Mouse (Mus musculus) kidney, embryonic 14.5 days (tissue): ENCODE data around the gene Tet3. TPM values are rescaled to one million over a fixed set of nuclear protein-coding genes. Genes with fewer than 3 reads are reported as not detected.

Source experiments
- ATAC-seq: fragments of 200-750 bp; cut with Nextera tagmentation; 2 replicates; pipeline ENCODE4 v1.8.0; 2017; ENCODE audit warnings: moderate number of reproducible peaks, mild to moderate bottlenecking, moderate TSS enrichment, moderate library complexity; ENCODE audit not compliant: low FRiP score, low TSS enrichment
- H3K27ac ChIP-seq: fragments of 300-500 bp; sonication (generic); 2 replicates; pipeline ENCODE4 v1.5.1; 2014; ENCODE audit warnings: low read depth, mild to moderate bottlenecking, low read length, moderate library complexity, mixed read lengths
- H3K27me3 ChIP-seq: fragments of 300-500 bp; sonication (generic); 2 replicates; pipeline ENCODE4 v1.6.1; 2014; ENCODE audit warnings: mild to moderate bottlenecking, low read length; ENCODE audit not compliant: control insufficient read depth, insufficient read depth
- H3K36me3 ChIP-seq: fragments of 300-500 bp; sonication (generic); 2 replicates; pipeline ENCODE4 v1.6.1; 2014; ENCODE audit warnings: low read length, mixed read lengths; ENCODE audit not compliant: control insufficient read depth, insufficient read depth
- H3K4me1 ChIP-seq: fragments of 300-500 bp; sonication (generic); 2 replicates; pipeline ENCODE4 v1.6.1; 2014; ENCODE audit warnings: low read length, mixed read lengths; ENCODE audit not compliant: control insufficient read depth, insufficient read depth
- H3K4me2 ChIP-seq: fragments of 300-500 bp; sonication (generic); replicated peaks from 2 replicates; pipeline ENCODE4 v1.6.1; 2014; ENCODE audit warnings: low read depth, mild to moderate bottlenecking, low read length
- H3K4me3 ChIP-seq: fragments of 300-500 bp; sonication (generic); 2 replicates; pipeline ENCODE4 v1.5.1; 2014; ENCODE audit warnings: mild to moderate bottlenecking, low read length
- H3K9ac ChIP-seq: fragments of 300-500 bp; sonication (generic); 2 replicates; pipeline ENCODE4 v1.6.1; 2014; ENCODE audit warnings: low read depth, mild to moderate bottlenecking, low read length, moderate library complexity
- H3K9me3 ChIP-seq: fragments of 300-500 bp; sonication (generic); 2 replicates; pipeline ENCODE4 v1.6.1; 2016; ENCODE audit warnings: low read length; ENCODE audit not compliant: control insufficient read depth
- WGBS: fragments of 180-500 bp; shearing (Covaris S2); extraction: QIAGEN DNeasy Blood & Tissue Kit; methylation state at CpG from one replicate; pipeline ENCODE4 v1.1.7; 2014; 5-methylcytosine and 5-hydroxymethylcytosine counted together
- polyA plus RNA-seq: library from polyadenylated mRNA; unstranded; fragments of >200 nt; fragmentation: Nextera tagmentation; extraction: Ambion mirVana; gene quantifications from 2 replicates; pipeline ENCODE4 v1.2.1, GENCODE M21; 2014

The Tet3 gene
- 48.6 and 54.9 TPM in 2 replicates for polyA plus RNA-seq

- no peaks in the 10 kb centered on the region for H3K27me3 ChIP-seq
- H3K36me3 ChIP-seq = no peaks in the 10 kb centered on the region
- no peak within 1 kb of the TSS for H3K4me3 ChIP-seq
- H3K9me3 ChIP-seq = no peaks in the 10 kb centered on the region
- H3K9ac ChIP-seq = no peak within 1 kb of the TSS
- ATAC-seq = no peak
- H3K27ac ChIP-seq = no peak within 1 kb of the TSS
- peak within 1 kb of the TSS; percentile 84; the same call in 1 of the 2 replicates for H3K4me2 ChIP-seq
- peaks cover 16% of the 10 kb centered on the region for H3K4me1 ChIP-seq
- WGBS = 64% methylated on average over 4 of the region's 4 CpGs
Measured at GRCm38 (mm10) chr6:83459034-83459644, at the start of gene Tet3. TSS of gene Tet3 (minus strand) at chr6:83459084.

GRCm38 (mm10) chr6:83507168-83507546 lies 48.3 kb upstream of the Tet3 start:
- WGBS = 26% methylated on average over 6 of the region's 6 CpGs
- Histone ChIP-seq H3K4me2 (peak overlapping the region; percentile 72), H3K4me3 (peak overlapping the region; percentile 81), H3K27me3 (no peaks in the 10 kb centered on the region), H3K27ac (peak overlapping the region; percentile 94; the same call in 1 of the 2 replicates), H3K9ac (peak overlapping the region; percentile 87; the same call in 1 of the 2 replicates), H3K36me3 (no peaks in the 10 kb centered on the region), H3K4me1 (peaks cover 6% of the 10 kb centered on the region; the same call in 1 of the 2 replicates), H3K9me3 (no peaks in the 10 kb centered on the region)
- no peak; the same call in 1 of the 2 replicates for ATAC-seq

- Histone ChIP-seq H3K4me2 (peak within 1 kb of the TSS; percentile 72), H3K27ac (peak within 1 kb of the TSS; percentile 94), H3K4me1 (peaks cover 6% of the 10 kb centered on the region; the same call in 1 of the 2 replicates), H3K9me3 (no peaks in the 10 kb centered on the region), H3K4me3 (peak within 1 kb of the TSS; percentile 81), H3K36me3 (no peaks in the 10 kb centered on the region), H3K9ac (peak within 1 kb of the TSS; percentile 87), H3K27me3 (no peaks in the 10 kb centered on the region)
- under 1% methylated on average over 54 of the region's 54 CpGs for WGBS
- peak; percentile 99 for ATAC-seq
Measured at GRCm38 (mm10) chr6:83506258-83507167, 47.6 kb upstream of the Tet3 start, which contains the start of gene Dguok. TSS of gene Dguok (minus strand) at chr6:83506969.

GRCm38 (mm10) chr6:83505554-83505953 lies 46.7 kb upstream of the Tet3 start:
- H3K4me3 ChIP-seq = peak overlapping the region; percentile 81
- H3K27me3 ChIP-seq = no peaks in the 10 kb centered on the region
- no peaks in the 10 kb centered on the region; the same call in 1 of the 2 replicates for H3K9me3 ChIP-seq
- WGBS = 92% methylated on average over 4 of the region's 4 CpGs
- H3K36me3 ChIP-seq = no peaks in the 10 kb centered on the region
- no peak overlapping the region for H3K27ac ChIP-seq
- peaks cover 6% of the 10 kb centered on the region; the same call in 1 of the 2 replicates for H3K4me1 ChIP-seq
- peak overlapping the region; percentile 87; the same call in 1 of the 2 replicates for H3K9ac ChIP-seq
- ATAC-seq = no peak
- H3K4me2 ChIP-seq = peak overlapping the region; percentile 72

GRCm38 (mm10) chr6:83503361-83503760 lies 44.5 kb upstream of the Tet3 start:
- H3K4me3 ChIP-seq = no peak overlapping the region
- no peak overlapping the region for H3K27ac ChIP-seq
- H3K9ac ChIP-seq = no peak overlapping the region
- no peak overlapping the region for H3K4me2 ChIP-seq
- no peak for ATAC-seq
- no peaks in the 10 kb centered on the region for H3K36me3 ChIP-seq
- no peaks in the 10 kb centered on the region for H3K27me3 ChIP-seq
- peaks cover 2% of the 10 kb centered on the region; the same call in 1 of the 2 replicates for H3K9me3 ChIP-seq
- H3K4me1 ChIP-seq = peaks cover 6% of the 10 kb centered on the region; the same call in 1 of the 2 replicates
- WGBS = 77% methylated on average over 3 of the region's 3 CpGs

GRCm38 (mm10) chr6:83502656-83503055 lies 43.8 kb upstream of the Tet3 start:
- Histone ChIP-seq H3K9ac (no peak overlapping the region), H3K27me3 (no peaks in the 10 kb centered on the region), H3K4me1 (peaks cover 6% of the 10 kb centered on the region; the same call in 1 of the 2 replicates), H3K9me3 (peaks cover 2% of the 10 kb centered on the region; the same call in 1 of the 2 replicates), H3K4me3 (no peak overlapping the region), H3K4me2 (no peak overlapping the region), H3K36me3 (0 out of 2 replicates have a peak, but pooled peaks cover under 1% of the 10 kb centered on the region), H3K27ac (no peak overlapping the region)
- 92% methylated on average over 3 of the region's 3 CpGs for WGBS
- ATAC-seq = no peak

- 50% methylated on average over 9 of the region's 9 CpGs for WGBS
- H3K9me3 ChIP-seq = peaks cover 2% of the 10 kb centered on the region; the same call in 1 of the 2 replicates
- H3K27ac ChIP-seq = no peak overlapping the region
- peaks cover 6% of the 10 kb centered on the region; the same call in 1 of the 2 replicates for H3K4me1 ChIP-seq
- no peak overlapping the region for H3K9ac ChIP-seq
- H3K27me3 ChIP-seq = no peaks in the 10 kb centered on the region
- H3K4me2 ChIP-seq = no peak overlapping the region
- no peak for ATAC-seq
- H3K36me3 ChIP-seq = 0 out of 2 replicates have a peak, but pooled peaks cover 2% of the 10 kb centered on the region
- H3K4me3 ChIP-seq = no peak overlapping the region
Measured at GRCm38 (mm10) chr6:83501524-83502310, 42.8 kb upstream of the Tet3 start.

- H3K4me3 ChIP-seq = no peak overlapping the region
- no peaks in the 10 kb centered on the region for H3K27me3 ChIP-seq
- H3K4me2 ChIP-seq = no peak overlapping the region
- peaks cover 2% of the 10 kb centered on the region; the same call in 1 of the 2 replicates for H3K9me3 ChIP-seq
- 68% methylated on average over 3 of the region's 3 CpGs for WGBS
- no peak overlapping the region for H3K27ac ChIP-seq
- no peak overlapping the region for H3K9ac ChIP-seq
- no peak for ATAC-seq
- peaks cover 2% of the 10 kb centered on the region; the same call in 1 of the 2 replicates for H3K36me3 ChIP-seq
- no peaks in the 10 kb centered on the region; the same call in 1 of the 2 replicates for H3K4me1 ChIP-seq
Measured at GRCm38 (mm10) chr6:83500462-83500861, 41.6 kb upstream of the Tet3 start.
